Mouse (Mus musculus) lung, adult 2 months (tissue): ENCODE results near the gene Rnf223. TPM values are rescaled to one million over a fixed set of nuclear protein-coding genes. Genes with fewer than 3 reads are reported as not detected.

Source experiments
- DNase-seq: peaks from one replicate; pipeline ENCODE4 v3.0.0; 2022
- H3K4me1 ChIP-seq: fragments of 200-500 bp; 2 replicates; pipeline ENCODE4 v1.6.1; 2011; ENCODE audit warnings: low read length; ENCODE audit not compliant: control insufficient read depth, insufficient read depth
- H3K4me3 ChIP-seq: fragments of 200-500 bp; replicated peaks from 2 replicates; pipeline ENCODE3; 2011; ENCODE audit warnings: low read depth, mild to moderate bottlenecking, control low read depth, low read length; ENCODE audit errors: extremely low read depth
- CTCF ChIP-seq: fragments of 200-500 bp; IDR thresholded peaks from 2 replicates; pipeline ENCODE4 v1.5.1; 2011; ENCODE audit warnings: mild to moderate bottlenecking, low read length, control low read depth; ENCODE audit not compliant: insufficient read depth
- POLR2A ChIP-seq: fragments of 200-500 bp; IDR thresholded peaks from 2 replicates; pipeline ENCODE4 v1.6.1; 2011; ENCODE audit warnings: low read depth, mild to moderate bottlenecking, control low read depth, low read length, borderline replicate concordance; ENCODE audit errors: extremely low read depth
- WGBS: fragments of 180-500 bp; shearing (Covaris S2); methylation state at CpG from one replicate; pipeline ENCODE4 v1.1.7; 2018; 5-methylcytosine and 5-hydroxymethylcytosine counted together
- polyA plus RNA-seq: library from polyadenylated mRNA; depleted of rRNA; stranded (reverse); fragments of >200 nt; gene quantifications from 2 replicates; pipeline ENCODE4 v1.2.3, GENCODE M21; 2012; rRNA removed

Gene Rnf223
- 0.32 and 2.7 TPM in 2 replicates for polyA plus RNA-seq

DNA sequence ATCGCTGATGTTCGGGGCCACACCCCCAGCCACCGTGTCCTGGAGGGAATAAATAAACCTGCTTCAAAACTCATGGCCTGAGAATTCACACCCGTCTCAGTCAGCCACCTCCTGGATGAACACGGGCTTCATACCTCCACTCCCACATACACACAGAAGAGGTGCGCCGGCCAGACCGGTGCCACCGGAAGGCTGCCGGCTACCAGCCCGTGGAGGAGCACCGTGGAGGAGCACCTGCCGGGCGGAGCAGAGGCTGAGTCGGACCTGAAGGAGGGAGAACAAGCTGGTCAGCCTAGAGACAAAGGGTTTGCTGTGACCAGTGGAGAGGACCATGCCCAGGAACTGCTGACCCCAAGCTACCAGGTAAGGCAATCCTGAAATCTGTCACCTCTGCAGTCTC is at the start of gene Rnf223:
Rnf223 (plus strand) TSS at position 78 of the 400 bp plus-strand sequence.
- Histone ChIP-seq H3K4me1 (peaks cover 4% of the 10 kb centered on the region; the same call in 1 of the 2 replicates), H3K4me3 (no peak within 1 kb of the TSS)
- 71% methylated on average over 15 of the region's 15 CpGs for WGBS
- TF ChIP-seq CTCF (no peak), POLR2A (no peak)
- no peak for DNase-seq

DNA sequence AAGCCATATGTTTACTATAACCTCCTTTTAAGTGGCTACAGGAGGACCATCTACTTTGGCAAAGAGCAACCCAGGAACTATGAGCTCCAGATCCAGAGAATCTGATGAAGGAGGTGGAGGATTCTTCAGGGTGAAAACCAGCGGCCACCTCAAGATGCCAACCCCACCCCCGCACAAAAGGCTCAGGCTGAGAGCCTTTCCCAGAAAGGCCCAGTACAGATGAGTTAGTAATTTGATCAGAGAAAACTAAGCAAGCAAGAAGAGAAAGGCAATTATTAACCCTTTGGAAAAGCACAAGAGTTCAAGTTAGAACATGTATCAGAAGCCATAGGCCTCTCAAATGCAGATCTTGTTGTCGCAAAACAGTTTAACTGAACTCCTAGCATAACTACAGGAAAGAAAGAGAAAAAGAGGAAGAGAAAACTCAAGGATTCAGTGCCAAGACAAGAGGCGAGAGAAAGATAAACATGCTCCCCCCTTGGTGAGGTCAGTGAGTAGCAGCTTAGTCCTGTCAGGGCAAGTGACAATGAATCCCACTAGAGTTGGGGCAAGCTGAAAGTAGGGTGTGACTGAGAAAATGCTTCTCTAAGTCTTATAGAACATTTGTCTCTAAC is 47.6 kb upstream of the Rnf223 start:
- Histone ChIP-seq H3K4me1 (no peaks in the 10 kb centered on the region), H3K4me3 (no peak overlapping the region)
- TF ChIP-seq POLR2A (no peak), CTCF (no peak)
- no peak for DNase-seq
- WGBS, result 52% methylated on average over 4 of the region's 4 CpGs

DNA sequence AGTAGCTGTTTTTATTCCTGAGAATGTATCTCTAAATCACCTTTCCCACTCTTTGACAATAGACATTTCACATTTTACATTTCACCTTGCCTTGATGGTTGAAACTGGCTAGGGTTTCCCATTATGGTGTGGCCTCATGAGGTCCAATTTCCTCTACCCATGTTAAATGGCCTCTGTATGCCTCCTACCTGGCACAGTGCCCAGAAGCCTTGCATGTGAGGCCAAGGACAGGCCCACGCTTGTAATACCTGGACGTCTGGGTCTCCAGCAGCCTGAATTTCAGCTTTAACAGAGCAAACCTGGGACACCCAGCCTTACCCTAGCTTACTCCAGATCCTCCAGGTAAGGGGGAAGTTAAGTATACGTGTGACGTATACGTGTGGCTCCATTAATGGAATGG is 47.0 kb upstream of the Rnf223 start:
- 64% methylated on average over 5 of the region's 5 CpGs for WGBS
- H3K4me3 ChIP-seq, result no peak overlapping the region
- peak; percentile 24 for DNase-seq
- no peaks in the 10 kb centered on the region for H3K4me1 ChIP-seq
- no peak for TF ChIP-seq POLR2A
- no peak for TF ChIP-seq CTCF

DNA sequence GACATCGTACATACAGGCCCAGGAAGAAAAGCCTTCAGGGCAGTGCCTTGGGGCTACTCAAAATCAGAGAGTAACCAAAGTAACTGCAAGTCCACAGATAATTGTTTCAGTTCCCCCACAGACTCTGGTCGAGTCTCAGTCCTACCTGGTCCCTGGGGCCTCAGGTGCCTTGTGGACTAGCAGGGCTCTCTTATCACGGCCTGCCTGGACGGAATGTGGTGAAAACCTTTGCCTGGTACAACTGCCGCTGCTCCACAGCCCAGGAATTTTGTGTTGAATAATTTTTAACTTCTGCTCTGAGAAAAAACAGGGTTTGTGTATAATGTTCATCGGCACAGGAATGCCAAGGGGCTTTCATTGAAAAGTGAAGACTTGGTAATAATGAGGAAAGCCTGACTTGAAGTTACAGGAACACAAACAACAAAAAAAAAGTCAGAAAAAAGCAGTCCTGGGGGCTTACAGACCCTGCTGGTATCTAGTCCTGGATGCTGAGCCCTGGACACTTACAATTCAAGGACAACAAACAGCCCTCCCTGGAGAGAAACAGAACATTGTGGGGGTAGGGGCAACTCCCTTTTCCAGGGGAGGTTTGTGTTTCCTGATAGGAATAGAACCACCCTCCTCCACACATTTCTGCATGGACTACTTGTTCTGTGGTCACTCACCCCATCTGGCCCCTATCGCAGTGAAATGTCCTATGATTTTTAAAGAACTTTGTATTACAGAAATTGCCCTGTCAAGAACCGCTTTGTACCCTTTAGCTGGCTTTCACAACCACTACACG is 46.0 kb upstream of the Rnf223 start:
- TF ChIP-seq CTCF (no peak), POLR2A (no peak)
- no peak for DNase-seq
- Histone ChIP-seq H3K4me3 (no peak overlapping the region), H3K4me1 (no peaks in the 10 kb centered on the region)
- WGBS, result 66% methylated on average over 9 of the region's 9 CpGs

DNA sequence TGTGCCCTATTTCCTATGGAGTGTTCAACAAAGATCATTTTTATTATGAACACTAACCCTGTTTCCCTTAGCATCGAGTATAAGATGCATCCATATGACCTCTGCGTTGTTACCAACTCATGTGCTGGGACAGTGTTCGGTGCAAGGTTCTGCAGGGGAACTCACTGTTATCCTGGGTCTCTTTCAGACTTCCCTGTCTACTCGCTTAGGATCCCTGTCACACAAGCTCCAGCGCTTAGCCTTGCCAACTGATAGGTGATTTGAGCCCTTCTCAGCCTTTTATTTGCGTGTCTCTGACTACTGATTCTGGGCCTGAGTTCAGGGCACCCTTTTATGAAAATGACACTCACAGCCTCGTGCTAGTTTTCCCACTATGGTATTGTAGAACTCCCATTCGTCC is 45.1 kb upstream of the Rnf223 start:
- DNase-seq, result no peak
- TF ChIP-seq CTCF, result no peak
- TF ChIP-seq POLR2A, result no peak
- Histone ChIP-seq H3K4me3 (no peak overlapping the region), H3K4me1 (no peaks in the 10 kb centered on the region)
- WGBS, result 84% methylated on average over 8 of the region's 8 CpGs

DNA sequence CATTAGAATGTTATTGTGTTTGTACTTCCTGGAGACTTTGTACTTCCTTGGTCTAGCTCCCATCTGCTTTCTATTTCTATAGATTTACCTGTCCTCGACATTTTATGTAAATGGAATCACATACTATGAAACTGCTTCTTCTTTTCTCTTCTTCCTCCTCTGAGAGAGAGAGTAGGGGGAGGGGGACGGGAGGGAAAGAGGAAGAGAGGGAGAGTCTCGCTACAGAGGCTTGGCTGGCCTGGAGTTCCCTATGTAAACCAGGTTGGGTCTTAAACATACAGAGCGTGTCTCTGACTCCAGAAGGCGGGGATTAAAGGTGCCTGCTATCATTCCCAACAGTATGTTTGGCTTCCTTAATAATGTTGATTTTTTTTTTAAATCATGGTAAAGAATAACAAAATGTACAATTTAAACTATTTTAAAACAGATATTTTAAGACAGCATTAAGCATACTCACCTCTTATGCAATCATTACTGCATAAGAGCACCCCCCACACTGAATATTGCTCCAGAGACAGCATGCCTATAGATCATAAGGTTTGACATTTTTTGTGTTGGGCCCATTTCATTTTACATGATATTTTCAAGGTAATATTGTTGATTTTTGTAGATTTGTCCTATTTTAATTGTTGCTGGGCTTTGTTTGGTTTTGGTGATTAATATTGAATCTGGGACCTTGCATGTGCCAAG is 42.8 kb upstream of the Rnf223 start:
- Histone ChIP-seq H3K4me1 (no peaks in the 10 kb centered on the region), H3K4me3 (no peak overlapping the region)
- TF ChIP-seq POLR2A (no peak), CTCF (no peak)
- WGBS, result 28% methylated on average over 5 of the region's 5 CpGs
- no peak for DNase-seq

DNA sequence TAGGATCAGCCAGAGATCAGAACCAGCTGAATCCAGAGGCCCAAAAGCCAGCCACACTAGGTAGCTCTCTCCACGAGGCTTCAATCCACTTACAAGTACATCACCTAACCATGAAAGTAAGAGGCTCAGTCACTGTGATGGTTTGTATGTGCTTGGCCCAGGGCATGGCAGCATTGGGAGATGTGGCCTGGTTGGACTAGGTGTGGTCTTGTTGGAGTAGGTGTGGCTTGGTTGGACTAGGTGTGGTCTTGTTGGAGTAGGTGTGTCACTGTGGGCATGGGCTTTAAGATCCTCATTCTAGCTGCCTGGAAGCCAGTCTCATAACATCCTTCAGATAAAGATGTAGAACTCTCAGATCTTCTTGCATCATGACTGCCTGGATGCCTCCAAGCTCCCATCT is 39.1 kb upstream of the Rnf223 start:
- no peaks in the 10 kb centered on the region for H3K4me1 ChIP-seq
- TF ChIP-seq CTCF, result no peak
- TF ChIP-seq POLR2A, result no peak
- no peak for DNase-seq
- no peak overlapping the region for H3K4me3 ChIP-seq
- 57% methylated on average over 1 of the region's 1 CpGs for WGBS

DNA sequence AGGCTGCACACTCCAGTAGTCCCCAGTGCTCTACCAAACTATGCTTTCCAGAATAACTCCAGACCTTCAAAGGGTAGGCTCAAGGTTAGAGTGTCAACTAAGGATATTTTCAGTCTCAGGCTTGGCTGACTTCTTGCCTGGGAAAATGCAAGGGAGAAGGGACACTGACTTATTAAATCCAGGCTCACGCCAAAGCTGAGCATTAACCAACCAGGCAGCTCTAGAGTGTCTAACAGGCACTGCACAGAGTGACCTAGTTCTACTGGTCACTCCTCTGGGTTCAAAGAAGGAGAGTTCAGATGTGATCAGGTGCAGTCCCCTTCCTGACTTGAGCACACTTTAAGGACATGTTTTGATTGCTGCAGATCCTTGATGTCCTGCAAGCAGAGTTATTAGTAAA is 37.5 kb upstream of the Rnf223 start:
- no peak for TF ChIP-seq CTCF
- TF ChIP-seq POLR2A, result no peak

DNA sequence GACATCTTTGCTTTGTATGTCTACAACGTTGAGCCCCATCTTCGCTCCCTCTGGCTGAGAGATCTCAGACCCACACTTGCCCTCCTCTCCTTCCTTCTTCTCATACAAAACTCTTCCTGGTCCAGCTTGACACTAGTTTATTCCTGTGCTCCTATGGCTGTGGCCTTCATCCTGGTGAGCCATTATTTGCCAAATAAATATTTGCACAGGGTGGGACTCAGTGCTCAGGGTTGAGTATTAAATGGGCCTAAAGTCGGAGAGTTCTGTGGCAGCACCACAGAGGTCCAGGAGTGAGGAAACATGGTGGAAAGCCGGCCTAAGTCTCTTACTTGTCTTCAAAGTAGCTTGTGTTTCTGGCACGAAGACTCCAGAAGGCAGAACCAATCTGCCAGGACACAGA is 36.6 kb upstream of the Rnf223 start:
- TF ChIP-seq POLR2A (no peak), CTCF (no peak)
- no peak for DNase-seq
- WGBS, result 61% methylated on average over 5 of the region's 5 CpGs
- Histone ChIP-seq H3K4me3 (no peak overlapping the region), H3K4me1 (no peaks in the 10 kb centered on the region)

More for the DNA sequence above, 37.5 kb upstream of the Rnf223 start:
- no peak for DNase-seq
- no peaks in the 10 kb centered on the region for H3K4me1 ChIP-seq
- WGBS, result 82% methylated on average over 1 of the region's 1 CpGs
- H3K4me3 ChIP-seq, result no peak overlapping the region
